Mouse (Mus musculus) heart, adult 2 months (tissue): ENCODE measurements around the gene Wdr54. TPM values are rescaled to one million over a fixed set of nuclear protein-coding genes. Genes with fewer than 3 reads are reported as not detected.

Experiments
- DNase-seq, 2 experiments: peaks; one replicate each; pipeline ENCODE4 v3.0.0; 2021
- H3K27ac ChIP-seq: fragments of 200-600 bp; 2 replicates; pipeline ENCODE4 v1.8.1; 2022
- H3K27me3 ChIP-seq: fragments of 200-500 bp; 2 replicates; pipeline ENCODE4 v1.6.1; 2012; ENCODE audit warnings: mild to moderate bottlenecking, low read length, inconsistent platforms, mixed read lengths; ENCODE audit not compliant: control insufficient read depth, insufficient read depth
- H3K36me3 ChIP-seq: fragments of 200-500 bp; 2 replicates; pipeline ENCODE4 v1.6.1; 2012; ENCODE audit warnings: low read length, inconsistent platforms; ENCODE audit not compliant: control insufficient read depth, insufficient read depth
- H3K4me1 ChIP-seq: fragments of 200-500 bp; 2 replicates; pipeline ENCODE4 v1.6.1; 2011; ENCODE audit warnings: low read length; ENCODE audit not compliant: control insufficient read depth, insufficient read depth
- H3K4me3 ChIP-seq: fragments of 200-600 bp; 2 replicates; pipeline ENCODE4 v1.8.1; 2022
- H3K79me2 ChIP-seq: fragments of 200-500 bp; replicated peaks from 2 replicates; pipeline ENCODE4 v1.6.1; 2012; ENCODE audit warnings: mild to moderate bottlenecking, inconsistent platforms, low read length, moderate library complexity, mixed read lengths; ENCODE audit not compliant: control insufficient read depth, insufficient read depth
- H3K9ac ChIP-seq: fragments of 200-500 bp; 2 replicates; pipeline ENCODE4 v1.6.1; 2012; ENCODE audit warnings: low read depth, mild to moderate bottlenecking, control low read depth, inconsistent platforms, low read length, mixed read lengths
- CTCF ChIP-seq: fragments of 200-600 bp; IDR thresholded peaks from 2 replicates; pipeline ENCODE4 v1.8.1; 2022; ENCODE audit warnings: antibody characterized with exemption, mild to moderate bottlenecking, moderate library complexity
- EP300 ChIP-seq: fragments of 200-500 bp; IDR thresholded peaks from 2 replicates; pipeline ENCODE4 v1.6.1; 2011; ENCODE audit warnings: low read depth, low read length, control low read depth; ENCODE audit not compliant: insufficient read depth
- POLR2A ChIP-seq: fragments of 200-500 bp; IDR thresholded peaks from 2 replicates; pipeline ENCODE4 v1.6.1; 2011; ENCODE audit warnings: mild to moderate bottlenecking, low read depth, low read length, control low read depth; ENCODE audit not compliant: insufficient read depth
- WGBS: fragments of 180-500 bp; shearing (Covaris S2); methylation state at CpG from one replicate; pipeline ENCODE4 v1.1.7; 2018; 5-methylcytosine and 5-hydroxymethylcytosine counted together
- intact Hi-C: fragments of 180-260 bp; cut with DNase I; formaldehyde crosslinking; loops from one replicate; pipeline ENCODE4 v1.15.1; 2025
- polyA plus RNA-seq: library from polyadenylated mRNA; depleted of rRNA; stranded (reverse); fragments of >200 nt; gene quantifications from 2 replicates; pipeline ENCODE4 v1.2.3, GENCODE M21; 2012
- total RNA-seq, 2 experiments: library from RNA; stranded (reverse); gene quantifications; 2 replicates each; pipeline ENCODE4 v1.2.3; 2021

Wdr54 gene
- total and polyA plus RNA-seq, 3 experiments = 0.89 to 2.1 (median 1.3) TPM

GRCm38 (mm10) chr6:83134226-83134625, 22.0 kb downstream of the Wdr54 start:
- DNase-seq = no peak
- TF ChIP-seq EP300 = no peak
- TF ChIP-seq POLR2A = no peak
- TF ChIP-seq CTCF = no peak
- Histone ChIP-seq H3K27ac (no peak overlapping the region), H3K4me3 (no peak overlapping the region), H3K79me2 (no peaks in the 10 kb centered on the region), H3K27me3 (no peaks in the 10 kb centered on the region), H3K9ac (no peak overlapping the region), H3K36me3 (no peaks in the 10 kb centered on the region), H3K4me1 (peaks cover 5% of the 10 kb centered on the region; the same call in 1 of the 2 replicates)
- WGBS = 64% methylated on average over 3 of the region's 3 CpGs
- intact Hi-C loops = no loop called here

GRCm38 (mm10) chr6:83132176-83132919, 23.8 kb downstream of the Wdr54 start:
- Histone ChIP-seq H3K36me3 (no peaks in the 10 kb centered on the region), H3K27me3 (no peaks in the 10 kb centered on the region), H3K9ac (no peak overlapping the region), H3K4me3 (no peak overlapping the region), H3K4me1 (peaks cover 5% of the 10 kb centered on the region; the same call in 1 of the 2 replicates), H3K27ac (no peak overlapping the region), H3K79me2 (no peaks in the 10 kb centered on the region)
- no peak for TF ChIP-seq EP300
- TF ChIP-seq CTCF = no peak
- TF ChIP-seq POLR2A = no peak
- DNase-seq = no peak
- intact Hi-C loops = no loop called here
- WGBS = 75% methylated on average over 9 of the region's 9 CpGs

GRCm38 (mm10) chr6:83131469-83132034, 24.6 kb downstream of the Wdr54 start:
- H3K36me3 ChIP-seq = no peaks in the 10 kb centered on the region
- intact Hi-C loops = no loop called here
- H3K79me2 ChIP-seq = no peaks in the 10 kb centered on the region
- DNase-seq = no peak
- WGBS = 62% methylated on average over 6 of the region's 6 CpGs
- H3K4me1 ChIP-seq = peaks cover 5% of the 10 kb centered on the region; the same call in 1 of the 2 replicates
- no peak overlapping the region for H3K27ac ChIP-seq
- H3K4me3 ChIP-seq = no peak overlapping the region
- no peak overlapping the region for H3K9ac ChIP-seq
- H3K27me3 ChIP-seq = no peaks in the 10 kb centered on the region
- TF ChIP-seq EP300 = no peak
- TF ChIP-seq CTCF = no peak

- intact Hi-C loops = no loop called here
- 0 out of 2 replicates have a peak, but pooled peaks cover 2% of the 10 kb centered on the region for H3K4me1 ChIP-seq
- H3K36me3 ChIP-seq = no peaks in the 10 kb centered on the region
- DNase-seq = no peak
- 94% methylated on average over 5 of the region's 5 CpGs for WGBS
- no peak overlapping the region for H3K4me3 ChIP-seq
- H3K27ac ChIP-seq = no peak overlapping the region
- H3K79me2 ChIP-seq = no peaks in the 10 kb centered on the region
- H3K9ac ChIP-seq = no peak overlapping the region
- H3K27me3 ChIP-seq = no peaks in the 10 kb centered on the region
- peak; percentile 58 for TF ChIP-seq CTCF
- no peak for TF ChIP-seq POLR2A
Measured at GRCm38 (mm10) chr6:83127419-83127818, 28.8 kb downstream of the Wdr54 start.

GRCm38 (mm10) chr6:83125331-83125730, 30.9 kb downstream of the Wdr54 start, which contains the start of gene Ino80b:
Ino80b (minus strand) TSS chr6:83125431.
- intact Hi-C loops = loop anchor here (1.0 to 2.0 kb wide), 2 partner anchors 16 to 39 kb away; partner anchors contain the start of genes Dctn1 and Mrpl53
- Histone ChIP-seq H3K79me2 (no peaks in the 10 kb centered on the region), H3K9ac (peak within 1 kb of the TSS; percentile 78), H3K4me3 (peak within 1 kb of the TSS; percentile 84), H3K27me3 (no peaks in the 10 kb centered on the region), H3K36me3 (no peaks in the 10 kb centered on the region), H3K4me1 (peaks cover 3% of the 10 kb centered on the region), H3K27ac (peak within 1 kb of the TSS; percentile 76)
- TF ChIP-seq CTCF (no peak), EP300 (no peak), POLR2A (no peak)
- 28% methylated on average over 5 of the region's 5 CpGs for WGBS
- DNase-seq = no peak

- under 1% methylated on average over 30 of the region's 30 CpGs for WGBS
- Histone ChIP-seq H3K4me1 (peaks cover 3% of the 10 kb centered on the region), H3K9ac (peak overlapping the region; percentile 78), H3K36me3 (no peaks in the 10 kb centered on the region), H3K27ac (peak overlapping the region; percentile 76), H3K27me3 (no peaks in the 10 kb centered on the region), H3K79me2 (no peaks in the 10 kb centered on the region), H3K4me3 (peak overlapping the region; percentile 84)
- DNase-seq = peak; percentile 90 to 92
- TF ChIP-seq EP300 = 0 out of 2 replicates have a peak, but pooled peaks have one; percentile 54
- TF ChIP-seq POLR2A = peak; percentile 77
- TF ChIP-seq CTCF = no peak
- intact Hi-C loops = loop anchor here (1.0 to 5.0 kb wide), 3 partner anchors 16 to 202 kb away; partner anchors contain the start of genes Dctn1, Mob1a, Mrpl53 and Mthfd2
Measured at GRCm38 (mm10) chr6:83124851-83125312, 31.3 kb downstream of the Wdr54 start.
